Mouse (Mus musculus): ENCODE results near the gene Repin1. TPM values are rescaled to one million over a fixed set of nuclear protein-coding genes. Genes with fewer than 3 reads are reported as not detected.

The Repin1 gene
- total and polyA plus RNA-seq, 3 experiments = 10.7 to 28.0 (median 12.8) TPM

DNA sequence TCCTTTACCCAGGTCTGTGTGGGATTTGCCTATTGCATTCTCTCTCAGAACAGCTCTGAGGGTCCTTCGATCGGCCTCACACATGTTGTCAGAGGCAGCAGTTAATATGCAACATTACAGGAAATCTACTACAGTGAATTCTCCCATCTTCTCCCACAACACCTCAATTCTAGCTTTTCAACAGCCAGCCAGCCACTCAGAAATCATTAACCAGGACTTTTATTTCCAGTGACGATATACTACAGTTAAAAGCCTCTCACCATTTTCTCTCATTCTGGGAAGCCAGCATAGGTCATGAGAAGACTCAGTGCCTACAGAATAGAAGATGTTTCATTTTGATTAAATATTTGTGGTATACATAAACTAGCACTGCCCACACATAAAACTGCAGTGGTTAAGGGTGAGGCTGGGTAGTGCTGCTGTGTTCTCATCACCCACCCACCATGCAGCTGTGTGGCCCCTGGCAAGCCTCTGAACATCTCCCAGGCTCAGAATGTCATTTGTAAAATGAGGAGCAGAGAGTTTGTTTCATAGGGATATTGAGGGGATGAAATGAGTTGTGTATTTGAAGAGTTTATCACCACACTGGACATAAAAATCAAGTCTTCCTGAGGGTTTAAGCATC is 2.4 kb upstream of the Repin1 start:
- Histone ChIP-seq H3K27ac (ENCODE audit: insufficient read depth, low read depth) (no peak overlapping the region), H3K4me3 (replicated peaks in 1 of 3; ENCODE audit: low read depth in 2 of 3, low read length in 2 of 3, poor library complexity in 1 of 3) (no peak overlapping the region)

DNA sequence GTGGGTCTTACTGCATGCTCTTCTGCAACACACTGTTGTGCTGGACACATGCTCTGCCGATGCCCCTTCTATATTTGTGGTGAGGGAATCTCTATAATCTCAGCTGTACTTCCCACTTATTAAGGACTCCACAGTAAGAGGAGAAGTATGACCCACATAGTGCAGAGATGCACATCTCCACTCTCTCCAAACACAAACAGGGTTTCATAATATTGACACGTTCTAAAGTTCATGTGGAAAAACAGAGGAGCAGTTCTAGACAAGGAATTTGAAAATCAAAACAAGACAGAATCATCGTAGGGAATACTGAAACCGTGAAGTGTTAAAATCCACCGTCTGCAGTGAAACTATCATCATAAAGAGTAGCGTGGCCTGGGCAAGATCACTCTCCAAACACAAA is 1.8 kb upstream of the Repin1 start:
- H3K9ac ChIP-seq (ENCODE audit: insufficient read depth, low read depth) = no peak overlapping the region
- H3K4me1 ChIP-seq (ENCODE audit: control insufficient read depth in 1 of 2, insufficient read depth in 2 of 2) = peaks cover 3 to 18% of the 10 kb centered on the region in 2 experiments; a peak in 3 of 4 replicates
- peaks cover 2% of the 10 kb centered on the region for H3K9me3 ChIP-seq (replicated peaks; ENCODE audit: low read length)
- H3K36me3 ChIP-seq (replicated peaks in 1 of 2; ENCODE audit: control insufficient read depth in 1 of 2, insufficient read depth in 1 of 2, low read length in 1 of 2) = peaks cover 10 to 15% of the 10 kb centered on the region in 2 experiments
- DNase-seq (ENCODE audit: extremely low read depth) = no peak
- no peak overlapping the region for H3K4me2 ChIP-seq (ENCODE audit: insufficient read depth, low read depth, poor library complexity, severe bottlenecking)
- peaks cover 20% of the 10 kb centered on the region for H3K79me2 ChIP-seq (replicated peaks; ENCODE audit: control insufficient read depth, extremely low read depth, insufficient read depth, poor library complexity, severe bottlenecking)
- no peak overlapping the region for H3K4me3 ChIP-seq (replicated peaks in 1 of 3; ENCODE audit: low read depth in 2 of 3, low read length in 2 of 3, poor library complexity in 1 of 3)
- dilution Hi-C loops (cut with MboI; ENCODE audit: extremely low pct_ligation_motif_present, extremely low pct_unique_long_range_greater_than_20kb, low sequenced_read_pairs) (no loop called here), in situ Hi-C loops (cut with MboI; ENCODE audit: low pct_ligation_motif_present, low pct_unique_long_range_greater_than_20kb, low sequenced_read_pairs) (no loop called here)
- peaks cover 2% of the 10 kb centered on the region for H3K27me3 ChIP-seq (replicated peaks)
- no peak overlapping the region for H3K27ac ChIP-seq (ENCODE audit: insufficient read depth, low read depth)
- TF ChIP-seq NELFE (IDR thresholded peaks at IDR 0.05; ENCODE audit: low read depth, low read length) (no peak), UBTF (IDR thresholded peaks at IDR 0.05; ENCODE audit: low read depth, low read length) (no peak), SMC3 (IDR thresholded peaks at IDR 0.05; ENCODE audit: low read depth, low read length) (no peak), CHD2 (IDR thresholded peaks at IDR 0.05; ENCODE audit: low read length) (no peak), MAFK (IDR thresholded peaks at IDR 0.05; ENCODE audit: insufficient replicate concordance, low read length) (no peak), E2F4 (IDR thresholded peaks at IDR 0.05; ENCODE audit: insufficient replicate concordance, low read depth, low read length) (no peak), JUN (IDR thresholded peaks at IDR 0.05; ENCODE audit: insufficient read depth, low read depth, low read length) (no peak), EP300 (IDR thresholded peaks at IDR 0.05; ENCODE audit: low read length) (no peak), ZKSCAN1 (IDR thresholded peaks at IDR 0.05; ENCODE audit: borderline replicate concordance, low read depth, low read length) (no peak), USF2 (conservative IDR thresholded peaks at IDR 0.05; ENCODE audit: low read depth, low read length) (no peak), ZC3H11A (IDR thresholded peaks at IDR 0.05; ENCODE audit: low read depth, low read length) (no peak), CHD1 (IDR thresholded peaks at IDR 0.05; ENCODE audit: low read depth, low read length) (no peak)

More for the DNA sequence above, 2.4 kb upstream of the Repin1 start:
- in situ Hi-C loops (cut with MboI; ENCODE audit: low pct_ligation_motif_present, low pct_unique_long_range_greater_than_20kb, low sequenced_read_pairs) (no loop called here), dilution Hi-C loops (cut with MboI; ENCODE audit: extremely low pct_ligation_motif_present, extremely low pct_unique_long_range_greater_than_20kb, low sequenced_read_pairs) (no loop called here)
- H3K9ac ChIP-seq (ENCODE audit: insufficient read depth, low read depth) = no peak overlapping the region
- H3K4me1 ChIP-seq (ENCODE audit: control insufficient read depth in 1 of 2, insufficient read depth in 2 of 2) = peaks cover 3 to 18% of the 10 kb centered on the region in 2 experiments; a peak in 3 of 4 replicates
- H3K36me3 ChIP-seq (replicated peaks in 1 of 2; ENCODE audit: control insufficient read depth in 1 of 2, insufficient read depth in 1 of 2, low read length in 1 of 2) = peaks cover 4 to 9% of the 10 kb centered on the region in 2 experiments
- no peak overlapping the region for H3K4me2 ChIP-seq (ENCODE audit: insufficient read depth, low read depth, poor library complexity, severe bottlenecking)
- peaks cover 2% of the 10 kb centered on the region for H3K27me3 ChIP-seq (replicated peaks)
- TF ChIP-seq MEF2A (IDR thresholded peaks at IDR 0.05; ENCODE audit: borderline replicate concordance, low read depth, low read length) (no peak), USF1 (IDR thresholded peaks at IDR 0.05; ENCODE audit: low read depth, low read length) (no peak), MXI1 (IDR thresholded peaks at IDR 0.05; ENCODE audit: low read depth, low read length) (no peak)
- H3K79me2 ChIP-seq (replicated peaks; ENCODE audit: control insufficient read depth, extremely low read depth, insufficient read depth, poor library complexity, severe bottlenecking) = peaks cover 20% of the 10 kb centered on the region
- H3K9me3 ChIP-seq (replicated peaks; ENCODE audit: low read length) = peaks cover under 1% of the 10 kb centered on the region
- DNase-seq (ENCODE audit: extremely low read depth) = no peak
